ENCODE assay signal across 19 mouse cellular contexts in the genomic region with DNA sequence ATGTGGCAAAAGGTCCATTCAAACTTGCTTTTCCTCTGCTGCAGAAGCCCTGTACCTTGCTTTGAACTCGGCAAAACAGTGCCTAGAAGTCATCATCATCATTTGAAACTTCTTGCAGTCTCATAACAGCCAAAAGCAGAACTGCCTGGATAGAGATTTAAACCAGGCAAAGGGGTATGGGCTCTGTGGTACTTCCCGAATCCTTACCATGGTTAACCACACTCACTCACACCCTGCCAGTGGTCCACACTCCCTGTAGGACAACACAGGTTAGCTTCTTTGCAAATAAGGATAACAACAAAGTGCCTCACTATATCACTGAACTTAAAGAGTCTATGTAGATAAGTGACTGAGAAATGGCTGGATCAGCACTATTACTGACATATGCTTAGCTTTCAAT. TPM values are rescaled to one million over a fixed set of nuclear protein-coding genes. Genes with fewer than 3 reads are reported as not detected.
DNase-seq lines count a peak whose midpoint lies in the region; ATAC-seq and TF ChIP-seq lines count a peak whose summit lies in the region.
"Had no signal": no experiment of that assay in that cellular context is flagged by ENCODE, and none has a peak within 500 bp of the region (broad histone marks: within the 10 kb centered on the region; RNA-seq: fewer than 3 reads in every experiment).

No protein-coding gene starts in this region.

- H3K27ac ChIP-seq in forebrain, postnatal 0 days (ENCODE audit: low read depth, low read length) = no peak overlapping the region
- H3K27ac ChIP-seq: embryonic facial prominence, embryonic 10.5 days; embryonic facial prominence, embryonic 12.5 days; forebrain, embryonic 13.5 days; forebrain, embryonic 15.5 days had no signal

- H3K4me2 ChIP-seq in forebrain, postnatal 0 days (ENCODE audit: low read depth) = no peak overlapping the region
- H3K4me2 ChIP-seq: embryonic facial prominence, embryonic 12.5 days; forebrain, embryonic 13.5 days; forebrain, embryonic 15.5 days had no signal

- TF ChIP-seq CTCF in forebrain, postnatal 0 days (IDR thresholded peaks at IDR 0.05; ENCODE audit: low read depth) = no peak

- WGBS in forebrain, postnatal 0 days = 92% methylated on average over 2 of the region's 2 CpGs

- H3K9ac ChIP-seq in forebrain, postnatal 0 days = no peak overlapping the region
- H3K9ac ChIP-seq: embryonic facial prominence, embryonic 12.5 days; forebrain, embryonic 13.5 days; forebrain, embryonic 15.5 days had no signal

- no peaks in the 10 kb centered on the region for H3K9me3 ChIP-seq in forebrain, postnatal 0 days (ENCODE audit: low read length)
- H3K9me3 ChIP-seq: embryonic facial prominence, embryonic 10.5 days; embryonic facial prominence, embryonic 12.5 days; forebrain, embryonic 13.5 days; forebrain, embryonic 15.5 days had no signal

- no peaks in the 10 kb centered on the region for H3K27me3 ChIP-seq in forebrain, postnatal 0 days (ENCODE audit: insufficient read depth, low read length)
- H3K27me3 ChIP-seq: embryonic facial prominence, embryonic 12.5 days; forebrain, embryonic 13.5 days; forebrain, embryonic 15.5 days had no signal

- ATAC-seq in granulocyte monocyte progenitor cell, adult 5-6 weeks (replicated peaks; ENCODE audit: poor library complexity, severe bottlenecking) = peak; percentile 95
- peak; percentile 60 for ATAC-seq in megakaryocyte, adult 5-6 weeks (ENCODE audit: poor library complexity, severe bottlenecking)
- no peak for ATAC-seq in forebrain, postnatal 0 days
- ATAC-seq: forebrain, embryonic 13.5 days; forebrain, embryonic 15.5 days had no signal

- no peaks in the 10 kb centered on the region for H3K4me1 ChIP-seq in forebrain, postnatal 0 days (ENCODE audit: insufficient read depth)
- H3K4me1 ChIP-seq: embryonic facial prominence, embryonic 10.5 days; embryonic facial prominence, embryonic 12.5 days; forebrain, embryonic 13.5 days; forebrain, embryonic 15.5 days had no signal

- H3K4me3 ChIP-seq in forebrain, postnatal 0 days (ENCODE audit: low read depth, low read length) = no peak overlapping the region
- H3K4me3 ChIP-seq: embryonic facial prominence, embryonic 10.5 days; embryonic facial prominence, embryonic 12.5 days; forebrain, embryonic 13.5 days; forebrain, embryonic 15.5 days had no signal

- DNase-seq in adrenal gland, postnatal 14 days = no peak
- no peak for DNase-seq in forebrain, postnatal 0 days
- no peak for DNase-seq in frontal cortex, postnatal 10 days (ENCODE audit: low spot score in 2 of 2)
- DNase-seq: adrenal gland, adult 2 months; adrenal gland, postnatal 10 days; adrenal gland, postnatal 36 days; cerebellum, adult 11-12 months; cerebellum, adult 2 months; cerebellum, adult 9-10 months; cerebellum, postnatal 10 days; cerebellum, postnatal 25 days; embryo, embryonic 11 days had no signal

- no peaks in the 10 kb centered on the region for H3K36me3 ChIP-seq in forebrain, postnatal 0 days (ENCODE audit: insufficient read depth)
- H3K36me3 ChIP-seq: embryonic facial prominence, embryonic 10.5 days; embryonic facial prominence, embryonic 12.5 days; forebrain, embryonic 15.5 days had no signal

RNA-seq across cellular contexts. Expression of a gene that starts 9.7 kb away (rescaled TPM):
- total RNA-seq in granulocyte monocyte progenitor cell, adult 5-6 weeks (2014; fragmentation: Nextera tagmentation) = not detected in 2 replicates
- total RNA-seq in granulocyte monocyte progenitor cell, adult 5-6 weeks (2017) = 0.52 TPM in 1 of 2 replicates, not detected in the other
- total RNA-seq in megakaryocyte, adult 5-6 weeks (2015) = 0.60 and 1.8 TPM in 2 replicates
- total RNA-seq in megakaryocyte, adult 5-6 weeks (2017) = 0.07 TPM in 1 of 2 replicates, not detected in the other
- 7.1 and 7.9 TPM in 2 replicates for total RNA-seq in adrenal gland, postnatal 14 days (2021)
- 8.2 and 8.8 TPM in 2 replicates for total RNA-seq in forebrain, postnatal 0 days (2014; rRNA removed)
- polyA plus RNA-seq in forebrain, postnatal 0 days (2015; fragmentation: Nextera tagmentation; extraction: Ambion mirVana) = 4.7 and 4.9 TPM in 2 replicates
- total RNA-seq: MEL had no signal
